ENCODE assay signal across 13 mouse cellular contexts in the genomic region with DNA sequence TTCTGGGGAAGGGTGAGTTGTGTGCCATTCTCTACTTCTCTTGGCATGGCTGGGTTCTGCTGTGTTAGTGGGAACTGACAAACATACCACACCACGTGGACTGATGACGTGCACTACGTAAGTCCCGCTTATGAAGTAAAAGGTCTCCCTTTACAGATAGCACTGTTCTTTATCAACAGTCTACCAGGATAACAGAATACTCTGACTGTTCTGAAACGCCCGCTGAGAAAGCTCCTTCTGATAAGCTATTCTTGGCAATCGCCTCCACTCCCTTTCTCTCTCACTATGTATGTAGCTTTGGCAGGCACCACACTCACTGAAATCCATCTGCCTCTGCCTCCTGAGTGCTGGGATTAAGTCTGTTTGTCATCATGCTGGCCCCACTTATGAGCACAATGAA. TPM values are rescaled to one million over a fixed set of nuclear protein-coding genes. Genes with fewer than 3 reads are reported as not detected.
DNase-seq lines count a peak whose midpoint lies in the region; ATAC-seq and TF ChIP-seq lines count a peak whose summit lies in the region.
"Had no signal": no experiment of that assay in that cellular context is flagged by ENCODE, and none has a peak within 500 bp of the region (broad histone marks: within the 10 kb centered on the region; RNA-seq: fewer than 3 reads in every experiment).

No protein-coding gene starts in this region.

- WGBS in midbrain, embryonic 14.5 days: 89% methylated on average over 7 of the region's 7 CpGs
- 93% methylated on average over 7 of the region's 7 CpGs for WGBS in midbrain, embryonic 13.5 days
- 39% methylated on average over 7 of the region's 7 CpGs for WGBS in liver, embryonic 11.5 days
- 96% methylated on average over 7 of the region's 7 CpGs for WGBS in thymus, adult 2 months

- H3K4me2 ChIP-seq in midbrain, embryonic 14.5 days (ENCODE audit: low read length): no peak overlapping the region
- no peak overlapping the region for H3K4me2 ChIP-seq in midbrain, embryonic 13.5 days (replicated peaks)
- H3K4me2 ChIP-seq in liver, embryonic 11.5 days: no peak overlapping the region
- H3K4me2 ChIP-seq: lung, embryonic 15.5 days had no signal

- H3K27ac ChIP-seq in midbrain, embryonic 14.5 days (replicated peaks; ENCODE audit: low read depth, low read length): no peak overlapping the region
- no peak overlapping the region for H3K27ac ChIP-seq in midbrain, embryonic 13.5 days
- no peak overlapping the region for H3K27ac ChIP-seq in liver, embryonic 11.5 days (ENCODE audit: low read depth, low read length)
- H3K27ac ChIP-seq in thymus, adult 2 months (ENCODE audit: control insufficient read depth, insufficient read depth, low read length): no peak overlapping the region
- H3K27ac ChIP-seq: lung, embryonic 15.5 days had no signal

- H3K27me3 ChIP-seq in midbrain, embryonic 14.5 days (ENCODE audit: control insufficient read depth, insufficient read depth, low read length): no peaks in the 10 kb centered on the region
- no peaks in the 10 kb centered on the region for H3K27me3 ChIP-seq in midbrain, embryonic 13.5 days
- H3K27me3 ChIP-seq in liver, embryonic 11.5 days (replicated peaks; ENCODE audit: control insufficient read depth, insufficient read depth, low read length): no peaks in the 10 kb centered on the region
- H3K27me3 ChIP-seq in thymus, adult 2 months (ENCODE audit: control insufficient read depth, insufficient read depth, low read length): no peaks in the 10 kb centered on the region
- H3K27me3 ChIP-seq: lung, embryonic 15.5 days; Patski had no signal

- peak; percentile 28 for DNase-seq in cerebellum, adult 9-11 months
- DNase-seq in midbrain, embryonic 14.5 days: peak; percentile 6
- DNase-seq in liver, embryonic 11.5 days (ENCODE audit: low spot score): no peak
- no peak for DNase-seq in thymus, adult 2 months
- no peak for DNase-seq in kidney, postnatal 14 days
- DNase-seq in adrenal gland, adult 8-10 months: no peak
- DNase-seq: cerebellum, adult 11 months; kidney, adult 2 months; thymus, postnatal 14 days had no signal

- H3K9me3 ChIP-seq in midbrain, embryonic 14.5 days (ENCODE audit: control insufficient read depth, low read length): no peaks in the 10 kb centered on the region
- H3K9me3 ChIP-seq in midbrain, embryonic 13.5 days: no peaks in the 10 kb centered on the region
- H3K9me3 ChIP-seq in liver, embryonic 11.5 days (ENCODE audit: control insufficient read depth, low read length): no peaks in the 10 kb centered on the region
- H3K9me3 ChIP-seq: lung, embryonic 15.5 days had no signal

- H3K9ac ChIP-seq in midbrain, embryonic 14.5 days (replicated peaks; ENCODE audit: low read length): no peak overlapping the region
- no peak overlapping the region for H3K9ac ChIP-seq in midbrain, embryonic 13.5 days (replicated peaks)
- H3K9ac ChIP-seq in liver, embryonic 11.5 days (ENCODE audit: low read depth, low read length): no peak overlapping the region
- H3K9ac ChIP-seq: lung, embryonic 15.5 days had no signal

- no peaks in the 10 kb centered on the region for H3K4me1 ChIP-seq in midbrain, embryonic 14.5 days (ENCODE audit: control insufficient read depth, insufficient read depth, low read length)
- no peaks in the 10 kb centered on the region for H3K4me1 ChIP-seq in midbrain, embryonic 13.5 days (replicated peaks)
- peaks cover 8% of the 10 kb centered on the region for H3K4me1 ChIP-seq in liver, embryonic 11.5 days (replicated peaks; ENCODE audit: control insufficient read depth, insufficient read depth, low read length)
- H3K4me1 ChIP-seq in thymus, adult 2 months (replicated peaks; ENCODE audit: control insufficient read depth, insufficient read depth, low read length): no peaks in the 10 kb centered on the region
- H3K4me1 ChIP-seq: lung, embryonic 15.5 days had no signal

- no peak overlapping the region for H3K4me3 ChIP-seq in midbrain, embryonic 14.5 days (replicated peaks; ENCODE audit: low read depth, low read length)
- no peak overlapping the region for H3K4me3 ChIP-seq in midbrain, embryonic 13.5 days (replicated peaks)
- H3K4me3 ChIP-seq in liver, embryonic 11.5 days (ENCODE audit: low read depth, low read length): no peak overlapping the region
- H3K4me3 ChIP-seq in thymus, adult 2 months (ENCODE audit: control insufficient read depth, insufficient read depth, low read length): no peak overlapping the region
- H3K4me3 ChIP-seq: lung, embryonic 15.5 days had no signal

- no peak for TF ChIP-seq POLR2A in thymus, adult 2 months (IDR thresholded peaks at IDR 0.05; ENCODE audit: control insufficient read depth, extremely low read depth, insufficient read depth, low read length, poor library complexity)

- no peak for TF ChIP-seq CTCF in thymus, adult 2 months (IDR thresholded peaks at IDR 0.05; ENCODE audit: borderline replicate concordance, control insufficient read depth, extremely low read depth, insufficient read depth, low read length, poor library complexity)

- peaks cover 85% of the 10 kb centered on the region for H3K36me3 ChIP-seq in midbrain, embryonic 14.5 days (ENCODE audit: control insufficient read depth, insufficient read depth, low read length)
- peaks cover 84% of the 10 kb centered on the region for H3K36me3 ChIP-seq in midbrain, embryonic 13.5 days
- peaks cover 26% of the 10 kb centered on the region for H3K36me3 ChIP-seq in liver, embryonic 11.5 days (ENCODE audit: control insufficient read depth, insufficient read depth, low read length)
- H3K36me3 ChIP-seq in thymus, adult 2 months (ENCODE audit: control insufficient read depth, insufficient read depth, low read length): peaks cover 87% of the 10 kb centered on the region

- no peak for ATAC-seq in cerebellum, adult (ENCODE audit: insufficient number of reproducible peaks, low FRiP score, low TSS enrichment)
- ATAC-seq in midbrain, embryonic 14.5 days (ENCODE audit: low FRiP score, low TSS enrichment): no peak
- ATAC-seq in midbrain, embryonic 13.5 days: no peak
- ATAC-seq in liver, embryonic 11.5 days (replicated peaks; ENCODE audit: low FRiP score): peak; percentile 86
- ATAC-seq: Patski had no signal

RNA-seq across cellular contexts. Expression of gene Zap70, which starts 51.8 kb away (rescaled TPM):
- 1.7 and 2.0 TPM in 2 replicates for polyA plus RNA-seq in midbrain, embryonic 14.5 days (2014; fragmentation: Nextera tagmentation; extraction: Ambion mirVana)
- polyA plus RNA-seq in midbrain, embryonic 13.5 days (2015; fragmentation: Nextera tagmentation; extraction: Ambion mirVana): 0.65 and 1.1 TPM in 2 replicates
- 0.16 and 0.19 TPM in 2 replicates for polyA plus RNA-seq in liver, embryonic 11.5 days (2014; fragmentation: Nextera tagmentation; extraction: Ambion mirVana)
- 270 and 289 TPM in 2 replicates for polyA plus RNA-seq in thymus, adult 2 months (2012; rRNA removed)
- under 1 TPM; 0.22 to 0.77 (median 0.55) TPM for total RNA-seq in adrenal gland, adult 8-10 months (2022)

Comparison
In these comparisons a context has a peak if more than half of its experiments do, and no peak if none do; other contexts are left out.
1. DNase-seq: peak in cerebellum, adult 9-11 months (single experiment) and midbrain, embryonic 14.5 days (single experiment); none in liver, embryonic 11.5 days (single experiment), thymus, adult 2 months (single experiment), kidney, postnatal 14 days (single experiment) and adrenal gland, adult 8-10 months (single experiment).
2. RNA of gene Zap70, which starts 51.8 kb away (polyA plus RNA-seq): 270 to 289 TPM in thymus, adult 2 months; 1.7 to 2.0 TPM in midbrain, embryonic 14.5 days, 0.65 to 1.1 TPM in midbrain, embryonic 13.5 days and 0.16 to 0.19 TPM in liver, embryonic 11.5 days; every median in the first group is over 10 times any median in the second.